Mouse (Mus musculus) intestine, embryonic 15.5 days (tissue): Measurements from ENCODE around the gene Tmem117. TPM values are rescaled to one million over a fixed set of nuclear protein-coding genes. Genes with fewer than 3 reads are reported as not detected.

Source experiments
- polyA plus RNA-seq: library from polyadenylated mRNA; unstranded; fragments of >200 nt; fragmentation: Nextera tagmentation; extraction: Ambion mirVana; gene quantifications from 2 replicates; pipeline ENCODE4 v1.2.1, GENCODE M21; 2015

The Tmem117 gene
- polyA plus RNA-seq, 1 experiment from 2014 or later = 2.5 TPM

Other genes with a start within 250 kb of the Tmem117 start
- gene Adamts20, start 163.8 kb upstream of the Tmem117 start, polyA plus RNA-seq = 2.2 and 2.5 TPM in 2 replicates
- gene Pus7l, start 85.7 kb upstream of the Tmem117 start, polyA plus RNA-seq = 8.4 and 9.8 TPM in 2 replicates
- 14.8 and 16.3 TPM in 2 replicates for gene Irak4, start 85.6 kb upstream of the Tmem117 start, polyA plus RNA-seq
- gene Twf1, start 39.3 kb upstream of the Tmem117 start, polyA plus RNA-seq = 116 and 124 TPM in 2 replicates